In the genomic region with DNA sequence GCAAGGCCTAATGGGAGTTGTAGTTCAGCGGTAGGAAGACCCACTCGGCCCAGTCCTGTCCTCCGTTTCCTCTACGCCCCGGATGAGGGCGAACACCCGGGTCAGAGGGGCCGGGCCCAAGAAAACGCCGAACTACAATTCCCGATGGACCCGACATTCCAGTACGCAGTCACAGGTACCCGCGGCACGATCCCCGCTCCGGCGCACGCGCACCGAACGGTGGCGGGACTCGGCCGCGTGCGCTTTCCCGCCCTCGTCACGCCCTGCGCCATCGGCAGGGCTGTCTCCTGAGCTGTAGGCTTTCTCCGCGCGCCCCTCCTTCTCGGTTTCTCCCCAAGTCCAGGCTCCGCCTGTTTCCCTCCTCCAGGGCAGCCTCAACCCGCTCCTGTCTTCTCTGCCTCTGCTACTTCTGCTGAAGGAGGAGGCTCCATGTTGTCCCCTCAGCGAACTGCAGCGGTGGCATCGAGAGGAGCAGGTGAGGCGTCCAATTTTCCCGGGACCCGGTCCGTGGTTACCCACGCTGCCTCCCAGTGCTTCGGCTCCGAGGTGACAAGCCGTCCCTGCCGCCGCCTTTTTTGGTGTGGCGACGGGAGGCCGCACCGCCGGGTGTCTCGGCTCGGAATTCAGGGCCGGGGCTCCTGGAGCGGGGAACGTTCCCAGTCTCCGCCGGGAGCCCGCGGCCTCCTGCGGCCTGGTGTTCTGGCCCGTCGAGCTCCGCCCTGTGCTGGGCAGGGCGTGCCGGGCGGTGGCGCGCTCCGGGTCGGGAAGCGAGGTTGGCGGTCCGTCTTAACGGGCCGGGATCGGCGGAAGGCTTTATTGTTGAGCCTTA, we compare ENCODE assay signal across 8 mouse cellular contexts. TPM values are rescaled to one million over a fixed set of nuclear protein-coding genes. Genes with fewer than 3 reads are reported as not detected.
DNase-seq lines count a peak whose midpoint lies in the region; ATAC-seq and TF ChIP-seq lines count a peak whose summit lies in the region.

No protein-coding gene starts in this region.

- WGBS in bone marrow, adult 2 months, result under 1% methylated on average over 84 of the region's 84 CpGs
- WGBS in embryonic facial prominence, embryonic 15.5 days, result under 1% methylated on average over 84 of the region's 84 CpGs
- under 1% methylated on average over 84 of the region's 84 CpGs for WGBS in heart, embryonic 10.5 days
- under 1% methylated on average over 84 of the region's 84 CpGs for WGBS in kidney, embryonic 15.5 days

- no peaks in the 10 kb centered on the region for H3K27me3 ChIP-seq in embryonic facial prominence, embryonic 15.5 days
- no peaks in the 10 kb centered on the region for H3K27me3 ChIP-seq in heart, embryonic 10.5 days (ENCODE audit: insufficient read depth, poor library complexity, severe bottlenecking)
- no peaks in the 10 kb centered on the region for H3K27me3 ChIP-seq in kidney, embryonic 15.5 days

- H3K4me2 ChIP-seq in embryonic facial prominence, embryonic 15.5 days (replicated peaks), result peak overlapping the region; percentile 63
- H3K4me2 ChIP-seq in kidney, embryonic 15.5 days, result peak overlapping the region; percentile 78

- peak; percentile 96 for ATAC-seq in embryonic facial prominence, embryonic 15.5 days (ENCODE audit: insufficient number of reproducible peaks, low FRiP score, low TSS enrichment, low read depth)
- peak; percentile 99 for ATAC-seq in kidney, embryonic 15.5 days (replicated peaks; ENCODE audit: low FRiP score)
- ATAC-seq in monocyte, adult 5-6 weeks (replicated peaks; ENCODE audit: insufficient number of reproducible peaks, low FRiP score, low TSS enrichment, poor library complexity, severe bottlenecking), result peak; percentile 86

- TF ChIP-seq CTCF in bone marrow, adult 2 months (IDR thresholded peaks at IDR 0.05; ENCODE audit: control insufficient read depth, insufficient read depth, low read length), result no peak

- no peaks in the 10 kb centered on the region; the same call in 1 of the 2 replicates for H3K4me1 ChIP-seq in bone marrow, adult 2 months (ENCODE audit: control insufficient read depth, insufficient read depth, low read length)
- H3K4me1 ChIP-seq in embryonic facial prominence, embryonic 15.5 days, result 0 out of 2 replicates have a peak, but pooled peaks cover 7% of the 10 kb centered on the region
- 0 out of 2 replicates have a peak, but pooled peaks cover 3% of the 10 kb centered on the region for H3K4me1 ChIP-seq in heart, embryonic 10.5 days
- peaks cover 12% of the 10 kb centered on the region for H3K4me1 ChIP-seq in kidney, embryonic 15.5 days

- peak overlapping the region; percentile 85 for H3K27ac ChIP-seq in bone marrow, adult 2 months (ENCODE audit: control insufficient read depth, insufficient read depth, low read depth, low read length, poor library complexity)
- H3K27ac ChIP-seq in embryonic facial prominence, embryonic 15.5 days (replicated peaks), result peak overlapping the region; percentile 99
- H3K27ac ChIP-seq in heart, embryonic 10.5 days, result peak overlapping the region; percentile 96
- peak overlapping the region; percentile 99 for H3K27ac ChIP-seq in kidney, embryonic 15.5 days

- H3K9ac ChIP-seq in embryonic facial prominence, embryonic 15.5 days, result peak overlapping the region; percentile 90
- peak overlapping the region; percentile 85 for H3K9ac ChIP-seq in kidney, embryonic 15.5 days

- DNase-seq in 416B (ENCODE audit: low read depth), result peak; percentile 97
- DNase-seq in heart, embryonic 10.5 days (ENCODE audit: low spot score), result peak; percentile 98
- peak; percentile 89 for DNase-seq in liver
- peak; percentile 84 to 93 for DNase-seq in spleen, postnatal 4 days (ENCODE audit: low spot score in 2 of 2)

- no peaks in the 10 kb centered on the region for H3K9me3 ChIP-seq in embryonic facial prominence, embryonic 15.5 days (replicated peaks)
- H3K9me3 ChIP-seq in heart, embryonic 10.5 days, result no peaks in the 10 kb centered on the region
- no peaks in the 10 kb centered on the region for H3K9me3 ChIP-seq in kidney, embryonic 15.5 days (replicated peaks)

- H3K36me3 ChIP-seq in embryonic facial prominence, embryonic 15.5 days, result no peaks in the 10 kb centered on the region
- no peaks in the 10 kb centered on the region for H3K36me3 ChIP-seq in heart, embryonic 10.5 days
- H3K36me3 ChIP-seq in kidney, embryonic 15.5 days, result no peaks in the 10 kb centered on the region

- peak; percentile 70; the same call in 1 of the 2 replicates for TF ChIP-seq POLR2A in bone marrow, adult 2 months (IDR thresholded peaks at IDR 0.05; ENCODE audit: borderline replicate concordance, control insufficient read depth, low read depth, low read length)

- peak overlapping the region; percentile 74 for H3K4me3 ChIP-seq in bone marrow, adult 2 months (replicated peaks; ENCODE audit: control insufficient read depth, low read depth, low read length)
- H3K4me3 ChIP-seq in embryonic facial prominence, embryonic 15.5 days (replicated peaks), result peak overlapping the region; percentile 85
- H3K4me3 ChIP-seq in heart, embryonic 10.5 days, result peak overlapping the region; percentile 78
- peak overlapping the region; percentile 80 for H3K4me3 ChIP-seq in kidney, embryonic 15.5 days (replicated peaks)

RNA-seq across cellular contexts. Expression of a gene that starts 0.6 kb away (rescaled TPM):
- 15.1 and 16.3 TPM in 2 replicates for polyA plus RNA-seq in bone marrow, adult 2 months (2011; ENCODE audit: insufficient read depth, insufficient read length, low replicate concordance, missing spikeins)
- polyA plus RNA-seq in embryonic facial prominence, embryonic 15.5 days (2015; fragmentation: Nextera tagmentation; extraction: Ambion mirVana), result 12.7 and 13.2 TPM in 2 replicates
- 7.7 and 8.4 TPM in 2 replicates for polyA plus RNA-seq in heart, embryonic 10.5 days (2016; fragmentation: Nextera tagmentation; extraction: Ambion mirVana)
- 12.2 and 12.3 TPM in 2 replicates for polyA plus RNA-seq in kidney, embryonic 15.5 days (2015; fragmentation: Nextera tagmentation; extraction: Ambion mirVana)
- 38.2 to 51.2 TPM (median 49.7 TPM) in 3 replicates for total RNA-seq in monocyte, adult 5-6 weeks (2017)

RNA-seq across cellular contexts. Expression of a gene that starts 11.3 kb away (rescaled TPM):
- 53.1 and 78.4 TPM in 2 replicates for polyA plus RNA-seq in bone marrow, adult 2 months (2011; ENCODE audit: insufficient read depth, insufficient read length, low replicate concordance, missing spikeins)
- polyA plus RNA-seq in embryonic facial prominence, embryonic 15.5 days (2015; fragmentation: Nextera tagmentation; extraction: Ambion mirVana), result 138 and 139 TPM in 2 replicates
- 132 and 143 TPM in 2 replicates for polyA plus RNA-seq in heart, embryonic 10.5 days (2016; fragmentation: Nextera tagmentation; extraction: Ambion mirVana)
- polyA plus RNA-seq in kidney, embryonic 15.5 days (2015; fragmentation: Nextera tagmentation; extraction: Ambion mirVana), result 157 TPM in 2 replicates
- total RNA-seq in monocyte, adult 5-6 weeks (2017), result 39.5 to 72.4 TPM (median 47.7 TPM) in 3 replicates

Comparison
In these comparisons a context has a peak if more than half of its experiments do, and no peak if none do; other contexts are left out.
1. Peak in every context shown above with its lines: DNase-seq, ATAC-seq, H3K4me3 ChIP-seq and H3K27ac ChIP-seq.